Mouse (Mus musculus) ES-Bruce4 (cell line): ENCODE results near the gene Prkg1.

Experiments used
- CTCF ChIP-seq: IDR thresholded peaks from one replicate; pipeline ENCODE4 v1.8.1; 2011; ENCODE audit warnings: low read depth, low read length
- POLR2A ChIP-seq: IDR thresholded peaks from one replicate; pipeline ENCODE4 v1.8.1; 2011; ENCODE audit warnings: low read length; ENCODE audit not compliant: insufficient read depth

DNA sequence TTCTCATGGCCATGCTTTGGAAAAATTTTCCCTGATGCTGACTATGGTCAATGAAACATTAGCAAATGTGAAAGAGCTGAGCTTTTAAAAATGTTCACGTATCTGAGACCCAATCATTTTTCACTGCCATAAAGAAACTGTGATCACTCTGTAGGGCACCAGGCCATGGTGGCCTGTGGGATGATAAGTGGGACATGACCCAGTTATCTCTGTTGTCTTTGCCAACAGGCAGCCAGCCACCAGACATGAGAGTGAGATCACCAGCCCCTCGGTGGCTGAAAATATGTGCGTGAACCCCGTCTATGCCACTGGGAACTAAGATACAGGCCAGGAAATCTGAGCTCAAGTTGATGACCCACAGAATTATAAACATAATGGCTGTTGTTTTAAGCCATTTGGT is 14.2 kb upstream of the Prkg1 start:
- no peak for TF ChIP-seq CTCF
- TF ChIP-seq POLR2A: no peak
